Mouse (Mus musculus): ENCODE data around the gene Pld3.

GRCm38 (mm10) chr7:27543851-27544250 lies 9.2 kb downstream of the Pld3 start:
- TF ChIP-seq CTCF (IDR thresholded peaks at IDR 0.05; ENCODE audit: extremely low read depth, insufficient read depth, insufficient read length, insufficient replicate concordance) (no peak), POLR2A (IDR thresholded peaks at IDR 0.05; ENCODE audit: low read depth, low read length) (no peak)

Data from spleen, adult 2 months (tissue).